Mouse (Mus musculus): Measurements from ENCODE around the gene Pdzrn3.

DNA sequence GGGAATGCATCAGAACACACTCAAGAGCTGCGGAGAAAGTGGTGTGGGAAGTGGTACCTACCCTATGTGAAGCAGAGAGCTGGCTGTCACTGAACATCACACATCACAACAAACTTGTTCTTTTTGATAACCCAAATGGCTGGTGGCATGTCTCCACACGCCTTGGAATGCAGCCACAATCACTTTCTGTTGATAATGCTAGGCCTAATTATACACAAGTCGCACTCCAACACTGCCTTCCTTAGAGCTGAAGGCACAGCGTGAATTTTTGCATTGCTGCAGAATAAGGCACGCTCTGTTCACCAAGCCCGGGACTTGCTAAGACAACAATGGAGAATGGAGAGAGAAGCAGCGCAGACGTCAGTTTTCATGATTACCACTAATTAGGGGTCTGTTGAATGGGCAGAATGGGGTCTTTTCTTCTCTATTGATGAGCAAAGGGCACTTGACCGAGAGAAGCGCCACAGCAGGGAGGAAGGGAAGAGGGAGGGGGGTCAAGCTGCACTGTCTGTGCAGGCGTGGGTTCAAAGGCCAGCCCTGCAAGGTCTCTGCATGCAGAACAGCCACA, 69.6 kb downstream of the Pdzrn3 start:
- TF ChIP-seq CTCF (IDR thresholded peaks at IDR 0.05; ENCODE audit: low read depth) (no peak), EP300 (IDR thresholded peaks at IDR 0.05; ENCODE audit: low read depth) (no peak)

All from liver, embryonic 14.5 days (tissue).